Mouse (Mus musculus) CD4-positive, CD25-positive, alpha-beta regulatory T cell, adult 4 months (primary cell): ENCODE data around the gene Myh6. TPM values are rescaled to one million over a fixed set of nuclear protein-coding genes. Genes with fewer than 3 reads are reported as not detected.
"Not testable (repeated sequence)": the region's sequence is repeated elsewhere in the genome, so short reads cannot be mapped to it uniquely, and the experiment has no call there.

Experiments used
- ATAC-seq: one replicate; pipeline ENCODE4 v1.8.0; 2017
- polyA plus RNA-seq, 2 experiments: library from polyadenylated mRNA; unstranded; fragments of 100-300 nt; shearing (Covaris generic); gene quantifications; one replicate each; pipeline ENCODE4 v1.2.1; 2017

The Myh6 gene
- polyA plus RNA-seq, 2 experiments from 2014 or later, result not detected

GRCm38 (mm10) chr14:54955481-54955880 is 11.2 kb downstream of the Myh6 start:
- no peak for ATAC-seq

- no peak for ATAC-seq
Observed at GRCm38 (mm10) chr14:54954474-54954873, 12.3 kb downstream of the Myh6 start.

- no peak for ATAC-seq
Observed at GRCm38 (mm10) chr14:54953664-54954206, 13.0 kb downstream of the Myh6 start.

GRCm38 (mm10) chr14:54951587-54951986 is 15.1 kb downstream of the Myh6 start:
- ATAC-seq, result no peak

- ATAC-seq, result no peak
Observed at GRCm38 (mm10) chr14:54950493-54950892, 16.2 kb downstream of the Myh6 start.

- no peak for ATAC-seq
Observed at GRCm38 (mm10) chr14:54948781-54949180, 17.9 kb downstream of the Myh6 start.

- not testable (repeated sequence) for ATAC-seq
Observed at GRCm38 (mm10) chr14:54947008-54947407, 19.7 kb downstream of the Myh6 start.

GRCm38 (mm10) chr14:54945975-54946704 is 20.6 kb downstream of the Myh6 start:
- ATAC-seq, result no peak

- ATAC-seq, result no peak
Observed at GRCm38 (mm10) chr14:54944939-54945338, 21.8 kb downstream of the Myh6 start.

GRCm38 (mm10) chr14:54943971-54944370 is 22.8 kb downstream of the Myh6 start:
- no peak for ATAC-seq

- ATAC-seq, result no peak
Observed at GRCm38 (mm10) chr14:54942479-54942878, 24.2 kb downstream of the Myh6 start.

GRCm38 (mm10) chr14:54941024-54941978 is 25.4 kb downstream of the Myh6 start:
- no peak for ATAC-seq

- no peak for ATAC-seq
Observed at GRCm38 (mm10) chr14:54940176-54940530, 26.6 kb downstream of the Myh6 start.

- no peak for ATAC-seq
Observed at GRCm38 (mm10) chr14:54939434-54940175, 27.1 kb downstream of the Myh6 start.

- ATAC-seq, result no peak
Observed at GRCm38 (mm10) chr14:54938431-54939219, 28.1 kb downstream of the Myh6 start.

- ATAC-seq, result no peak
Observed at GRCm38 (mm10) chr14:54937361-54938182, 29.2 kb downstream of the Myh6 start.

- no peak for ATAC-seq
Observed at GRCm38 (mm10) chr14:54936831-54937160, 29.9 kb downstream of the Myh6 start.

- no peak for ATAC-seq
Observed at GRCm38 (mm10) chr14:54935904-54936830, 30.6 kb downstream of the Myh6 start, which contains the start of gene Cmtm5. Gene Cmtm5, plus strand, starts transcription at chr14:54936261.

GRCm38 (mm10) chr14:54932645-54933150 is 34.0 kb downstream of the Myh6 start, which contains the start of gene Il25:
Gene Il25, plus strand, starts transcription at chr14:54932695.
- no peak for ATAC-seq
